Mouse (Mus musculus): ENCODE data around the gene Hoxa13.

Gene Hoxa13

DNA sequence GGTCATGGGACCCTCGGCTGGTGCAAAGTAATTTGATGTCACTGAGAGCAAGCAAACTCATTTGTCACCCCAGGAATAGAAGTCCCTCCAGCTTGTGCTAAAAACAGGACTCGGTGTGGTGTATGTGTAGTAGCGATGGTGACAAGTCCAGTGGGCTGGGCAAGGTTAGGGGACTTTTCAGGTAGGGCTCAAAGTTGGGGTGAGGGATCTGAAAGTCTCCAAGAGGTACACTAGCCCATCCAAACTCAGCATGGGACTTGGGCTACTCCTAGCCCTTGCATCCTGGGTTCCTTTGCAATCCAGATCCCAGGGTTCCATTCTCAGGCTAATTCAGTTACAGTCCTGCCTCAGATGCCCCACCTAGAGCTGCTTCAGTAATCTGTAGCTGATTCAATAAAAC, 8.1 kb upstream of the Hoxa13 start:
- DNase-seq, result peak; percentile 16

DNA sequence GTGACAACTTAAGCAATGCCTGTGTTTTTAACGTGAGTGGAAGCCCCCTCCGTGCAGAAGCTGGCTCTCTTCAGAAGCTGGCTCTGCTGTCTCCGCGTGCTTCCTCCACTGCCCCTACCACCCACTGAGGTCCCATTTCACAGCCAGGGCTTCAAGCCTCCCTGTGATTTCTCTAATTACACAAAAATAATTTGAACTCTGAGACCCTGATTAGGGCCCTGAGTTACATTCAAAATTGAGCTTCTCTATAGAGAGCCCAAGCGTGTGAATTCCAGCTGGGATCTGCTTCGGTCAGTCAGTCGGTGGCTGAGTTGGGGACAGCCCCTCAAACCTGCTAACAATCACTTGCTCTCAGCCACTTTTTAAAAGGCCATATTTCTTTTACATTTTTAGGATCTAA, 7.7 kb upstream of the Hoxa13 start:
- peak; percentile 31 for DNase-seq

DNA sequence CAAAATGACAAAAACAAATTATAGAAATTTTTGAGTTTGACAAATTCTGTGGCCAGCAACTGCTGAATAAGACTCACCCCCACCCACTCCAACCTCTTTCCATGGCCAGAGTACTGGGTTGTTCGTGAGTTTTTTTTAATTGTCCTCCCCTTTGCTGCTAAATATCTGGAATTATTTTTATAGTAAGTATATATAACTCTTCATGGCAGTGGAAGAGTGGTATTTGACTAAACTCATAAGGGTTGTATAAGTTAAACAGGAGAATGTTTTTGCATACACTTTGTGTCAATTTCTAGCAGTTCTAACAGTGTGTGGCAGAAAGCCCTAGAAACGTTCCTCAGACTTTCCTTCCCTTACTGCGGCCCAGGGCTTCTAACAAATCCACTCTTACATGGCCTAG, 7.0 kb upstream of the Hoxa13 start:
- DNase-seq, result peak; percentile 22

DNA sequence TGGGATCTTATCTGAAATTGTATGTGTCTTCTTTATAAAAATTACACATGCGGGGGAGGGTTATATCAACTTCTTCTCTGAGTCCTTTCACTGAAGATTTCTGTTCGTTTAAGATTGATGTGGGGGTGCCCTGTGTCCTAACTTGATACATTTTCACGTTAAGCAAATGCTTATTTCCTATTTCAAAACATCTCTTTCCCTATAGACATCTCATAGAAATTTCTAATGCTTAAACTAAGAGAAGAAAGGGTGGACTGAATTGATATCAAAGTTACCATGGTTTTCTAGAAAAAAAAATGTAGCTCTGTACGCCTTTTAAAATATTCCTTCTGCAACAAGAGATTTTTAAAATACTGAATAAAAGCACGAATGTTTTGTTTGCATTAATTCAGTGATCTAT, 6.5 kb upstream of the Hoxa13 start:
- DNase-seq, result peak; percentile 24

DNA sequence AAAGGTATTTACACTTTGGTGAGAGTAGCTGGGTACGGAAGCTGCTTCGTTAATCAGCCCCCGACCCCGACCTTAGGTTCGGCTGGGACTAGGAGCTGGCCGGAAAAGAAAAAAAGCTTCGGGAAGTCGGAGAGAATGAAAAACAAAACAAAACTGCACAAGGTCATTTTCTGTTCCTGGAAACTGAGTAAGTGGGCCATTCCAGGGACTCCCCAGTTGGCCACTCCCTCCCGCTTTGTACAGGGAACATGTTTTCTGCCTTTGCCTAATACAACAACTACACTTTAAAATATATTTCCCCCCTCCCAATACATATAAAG, 5.9 kb upstream of the Hoxa13 start:
- DNase-seq, result no peak

DNA sequence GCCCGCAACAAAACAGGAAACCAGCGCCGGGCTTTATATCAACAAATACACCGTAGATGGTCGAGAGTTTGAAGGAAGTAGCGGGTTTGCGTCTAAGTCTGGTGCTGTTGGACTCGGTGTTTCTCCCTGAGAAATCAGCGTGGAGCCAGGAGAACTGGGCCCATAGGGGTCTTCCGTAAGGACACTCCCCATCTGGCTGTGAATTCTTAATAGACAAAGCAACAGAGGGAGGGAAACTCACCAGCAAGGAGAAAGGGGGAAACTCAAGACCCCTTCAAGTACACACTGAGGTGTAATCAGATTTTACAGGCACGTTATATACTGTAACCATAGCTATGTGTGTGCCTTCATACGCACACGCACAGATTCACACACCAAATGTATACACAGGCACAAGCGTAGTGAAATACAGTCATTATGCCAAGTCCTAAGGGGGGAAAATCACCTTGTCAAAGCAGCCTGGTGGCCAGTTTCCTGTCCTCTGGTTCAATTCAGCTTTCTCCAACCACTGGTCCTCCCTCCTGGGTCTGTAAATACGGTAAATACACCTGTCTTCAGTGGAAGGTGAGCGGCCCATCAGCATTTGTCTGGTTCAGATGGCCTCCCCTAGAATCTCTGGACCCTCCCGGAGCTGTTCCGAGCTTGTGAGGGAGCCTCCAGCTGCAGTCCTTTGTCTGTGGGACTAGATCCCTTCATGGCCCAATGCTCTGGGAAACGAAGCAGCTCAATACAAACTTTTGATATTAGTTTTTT, 5.4 kb upstream of the Hoxa13 start:
- peak; percentile 53 for DNase-seq

DNA sequence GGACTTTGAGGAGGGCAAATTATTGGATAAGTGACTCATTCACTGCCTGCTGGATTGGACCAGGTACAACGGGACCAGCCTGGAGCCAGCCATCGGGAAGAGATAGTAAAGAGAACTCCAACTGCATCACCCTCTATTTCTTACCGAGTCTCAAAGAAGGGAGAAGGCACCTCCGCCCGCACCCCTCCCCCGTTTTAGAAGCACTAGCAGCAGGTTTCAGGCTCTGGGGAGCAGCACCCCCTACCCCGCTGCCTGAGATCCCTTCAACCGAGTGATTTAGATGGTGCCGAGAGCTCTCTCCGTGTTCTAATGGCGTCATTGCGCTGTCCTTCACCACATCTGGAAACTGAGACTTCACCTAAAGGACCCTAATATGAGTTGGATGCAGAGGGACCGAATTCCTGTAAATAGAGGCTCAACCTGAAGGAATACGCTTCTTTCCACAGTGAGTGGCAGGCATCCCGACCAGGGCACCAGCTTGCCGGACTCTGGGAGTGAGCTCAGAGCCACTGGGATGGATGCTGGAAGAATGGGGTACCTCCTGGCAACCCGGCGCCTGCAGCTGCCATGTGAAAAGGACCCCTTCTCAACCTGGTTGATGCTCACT, 4.7 kb upstream of the Hoxa13 start:
- peak; percentile 45 for DNase-seq

DNA sequence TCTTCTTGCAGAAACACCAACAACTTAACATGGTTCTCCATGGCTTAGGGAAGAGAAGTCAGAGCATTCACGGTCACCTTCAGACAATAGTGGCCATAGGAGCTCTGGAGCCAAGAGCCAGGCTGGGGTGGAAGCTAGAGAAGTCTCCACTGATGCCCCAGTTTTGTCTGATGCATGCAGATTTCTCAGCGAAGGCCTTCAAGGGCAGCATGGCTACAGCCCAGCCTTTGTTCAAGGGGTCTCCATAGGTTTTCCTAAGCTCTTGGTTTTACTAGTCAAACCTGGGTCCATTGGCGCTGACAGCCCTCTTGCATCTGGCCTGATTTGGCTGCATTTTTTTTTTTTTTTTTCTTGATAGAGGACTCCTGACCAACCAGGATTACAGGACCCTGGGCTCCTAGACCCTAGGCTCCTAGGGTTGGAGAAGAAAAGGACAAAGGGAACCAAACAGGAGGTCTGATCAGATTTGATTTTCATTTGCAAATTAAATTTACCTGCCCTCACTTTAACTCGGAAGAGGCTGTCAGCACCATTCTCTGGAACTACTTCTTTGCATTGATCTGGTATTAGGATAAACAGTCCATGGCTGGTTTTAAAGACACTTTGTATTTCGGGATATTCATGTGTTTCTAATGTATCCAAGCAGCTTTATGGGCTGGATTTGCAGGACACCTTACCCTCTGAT, 3.6 kb upstream of the Hoxa13 start:
- peak; percentile 27 for DNase-seq

DNA sequence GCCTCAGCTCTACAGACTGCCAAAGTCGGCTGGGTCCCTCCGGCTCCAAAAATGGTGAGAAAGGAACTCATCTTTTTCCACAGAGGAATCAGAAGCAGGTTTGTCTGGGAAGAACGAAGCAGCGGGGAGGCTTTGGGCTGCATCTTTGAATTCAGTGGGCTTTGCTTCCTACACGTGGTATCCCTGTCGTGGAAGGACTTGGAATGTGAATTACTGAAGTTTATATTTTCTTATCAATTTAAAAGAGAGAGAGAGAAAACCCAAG, 2.6 kb upstream of the Hoxa13 start:
- DNase-seq, result peak; percentile 47

DNA sequence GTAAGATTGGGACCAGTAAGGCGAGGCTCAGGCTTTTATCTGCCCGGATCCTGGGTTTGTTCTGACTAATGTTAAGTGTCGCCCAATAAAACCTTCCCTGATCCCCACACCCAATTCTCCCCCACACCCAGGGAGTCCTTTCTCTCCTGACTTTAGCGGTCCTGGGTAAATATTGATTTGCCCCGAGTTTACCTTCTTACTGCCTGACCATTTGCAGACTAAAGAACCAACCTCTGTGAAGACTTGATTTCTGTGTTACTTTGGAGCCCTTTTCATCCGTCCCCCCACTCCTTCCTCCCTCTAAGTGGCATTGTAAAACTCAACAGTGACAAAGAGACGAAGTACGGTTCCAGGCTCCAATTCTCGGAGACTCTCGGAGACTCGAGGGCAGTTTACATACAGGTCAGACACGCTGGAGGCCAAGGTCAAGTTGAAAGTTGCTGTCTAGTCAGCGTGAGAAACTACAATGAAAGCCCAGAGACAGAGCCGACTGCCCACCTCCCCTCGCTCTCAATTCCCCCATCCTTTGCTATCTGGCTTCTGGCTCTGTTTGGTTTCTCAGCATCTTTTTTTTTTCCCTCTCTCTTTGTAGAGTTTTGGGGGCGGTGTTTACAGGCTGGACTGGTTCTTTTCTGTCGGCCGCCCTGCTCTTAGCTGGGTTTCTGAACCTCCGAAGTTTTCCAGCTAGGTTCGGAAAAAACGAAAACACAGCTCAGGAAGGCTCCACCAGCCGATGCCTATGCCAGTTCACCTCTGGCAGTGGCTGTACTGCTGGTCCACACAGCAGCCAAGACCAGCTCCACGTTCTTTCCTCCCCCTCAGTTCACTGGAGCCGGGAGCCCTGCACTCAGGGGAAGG, 2.0 kb upstream of the Hoxa13 start:
- DNase-seq, result peak; percentile 38

DNA sequence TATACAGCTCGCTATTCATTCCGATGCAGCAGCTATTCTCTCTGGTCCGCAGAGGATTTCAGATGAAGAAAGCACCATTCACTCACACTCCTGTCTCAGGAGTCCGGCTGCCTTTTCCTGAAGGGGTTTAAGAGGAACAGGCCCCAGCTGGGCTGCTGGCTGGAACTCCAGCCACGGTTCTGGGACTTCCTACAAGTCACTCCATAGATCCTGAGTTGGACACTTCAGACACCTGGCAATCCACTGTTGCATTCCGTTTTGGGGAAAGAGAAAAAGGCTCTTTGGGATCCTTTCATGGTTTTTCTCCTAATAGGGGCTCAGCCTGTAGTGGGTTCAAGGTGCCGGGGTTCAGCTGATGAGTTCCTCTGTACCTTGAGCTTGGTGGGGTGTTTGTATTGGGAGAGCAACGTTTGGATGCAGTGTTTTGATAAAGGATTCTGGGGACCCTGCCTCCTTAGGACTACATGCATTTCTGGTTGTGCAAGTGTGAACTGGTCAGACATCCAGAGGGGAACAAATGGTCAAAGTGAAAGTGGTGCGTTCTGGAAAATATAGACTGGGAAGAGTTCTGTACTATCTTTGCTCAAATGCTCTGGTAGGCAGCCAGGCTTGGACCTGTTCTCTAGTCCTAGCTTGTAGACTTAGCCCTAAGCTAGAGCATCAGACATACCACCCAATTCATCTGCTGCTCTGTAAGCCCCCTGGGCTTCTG, 1.2 kb upstream of the Hoxa13 start:
- peak; percentile 42 for DNase-seq

DNA sequence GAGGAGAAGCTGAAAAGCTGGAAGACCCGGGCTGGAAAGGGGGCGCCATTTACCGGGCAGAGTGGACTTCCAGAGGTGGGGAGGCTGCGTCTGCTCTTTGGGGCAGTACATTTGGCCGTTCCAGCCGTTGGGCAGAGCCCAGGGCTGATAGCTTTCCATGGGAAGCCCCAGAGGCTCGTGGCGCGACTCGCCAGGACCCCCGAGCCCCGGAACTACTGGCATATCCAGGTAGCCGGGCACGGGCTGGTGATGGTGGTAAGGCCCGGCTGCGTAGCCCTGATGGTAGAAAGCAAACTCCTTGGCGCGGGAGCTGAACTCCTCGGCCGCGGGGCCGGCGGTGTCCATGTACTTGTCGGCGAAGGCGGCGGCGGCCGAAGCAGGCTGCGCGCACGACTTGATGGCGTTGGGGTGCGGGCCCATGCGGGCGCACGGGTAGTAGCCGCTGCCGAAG, 844 bp downstream of the Hoxa13 start:
- peak; percentile 63 for DNase-seq

DNA sequence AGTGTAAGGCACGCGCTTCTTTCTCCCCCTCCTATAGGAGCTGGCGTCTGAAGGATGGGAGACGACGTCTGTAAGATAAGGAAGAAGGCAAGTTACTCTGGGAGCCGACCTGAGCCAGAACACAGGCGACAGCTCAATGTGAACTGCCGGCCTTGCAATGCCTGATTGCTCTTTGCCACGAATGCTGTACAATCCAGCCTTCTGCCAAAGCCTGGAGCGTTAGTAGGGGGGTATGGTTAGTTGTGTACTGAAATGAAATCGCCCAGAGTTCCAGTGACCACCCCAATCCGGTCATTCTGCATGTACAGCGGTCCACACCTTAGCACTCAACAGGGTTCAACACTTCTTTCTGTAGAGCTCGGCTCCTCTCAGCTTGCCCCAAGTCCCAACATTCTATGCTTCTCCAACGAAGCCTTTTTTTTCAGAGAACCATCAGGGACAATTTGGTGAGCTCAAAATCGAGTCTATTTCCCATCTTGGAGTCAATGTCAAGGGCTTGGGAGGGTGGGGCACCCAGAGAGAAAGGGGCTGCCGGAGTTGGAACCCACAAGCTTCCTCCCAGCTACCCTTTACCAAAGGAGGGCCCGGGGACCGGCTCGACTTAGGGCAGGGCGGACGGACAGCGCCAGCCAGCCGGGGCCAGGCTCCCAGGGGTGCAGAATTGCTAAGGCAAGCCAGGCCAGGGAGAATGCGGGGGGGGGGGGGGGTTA, 1.4 kb downstream of the Hoxa13 start:
- no peak for DNase-seq

DNA sequence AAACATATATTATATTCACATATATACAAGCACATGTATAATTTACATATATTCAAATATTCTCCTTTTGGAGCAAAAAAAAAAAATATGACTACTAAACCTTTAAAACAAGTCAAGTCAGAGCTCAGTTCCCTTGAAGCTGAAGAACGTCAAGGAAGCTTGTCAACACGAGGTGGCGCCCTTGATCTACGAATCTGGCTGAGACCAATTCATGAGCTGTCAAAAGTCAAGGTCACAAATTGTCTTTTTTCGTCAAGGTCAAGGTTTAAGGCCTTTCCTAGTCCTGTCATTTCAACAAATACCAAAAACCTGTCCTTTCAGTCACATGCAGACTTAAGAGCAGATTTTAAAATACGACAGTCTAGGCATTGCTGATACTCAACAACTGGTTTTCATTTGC, 3.7 kb downstream of the Hoxa13 start:
- peak; percentile 91 for DNase-seq

DNA sequence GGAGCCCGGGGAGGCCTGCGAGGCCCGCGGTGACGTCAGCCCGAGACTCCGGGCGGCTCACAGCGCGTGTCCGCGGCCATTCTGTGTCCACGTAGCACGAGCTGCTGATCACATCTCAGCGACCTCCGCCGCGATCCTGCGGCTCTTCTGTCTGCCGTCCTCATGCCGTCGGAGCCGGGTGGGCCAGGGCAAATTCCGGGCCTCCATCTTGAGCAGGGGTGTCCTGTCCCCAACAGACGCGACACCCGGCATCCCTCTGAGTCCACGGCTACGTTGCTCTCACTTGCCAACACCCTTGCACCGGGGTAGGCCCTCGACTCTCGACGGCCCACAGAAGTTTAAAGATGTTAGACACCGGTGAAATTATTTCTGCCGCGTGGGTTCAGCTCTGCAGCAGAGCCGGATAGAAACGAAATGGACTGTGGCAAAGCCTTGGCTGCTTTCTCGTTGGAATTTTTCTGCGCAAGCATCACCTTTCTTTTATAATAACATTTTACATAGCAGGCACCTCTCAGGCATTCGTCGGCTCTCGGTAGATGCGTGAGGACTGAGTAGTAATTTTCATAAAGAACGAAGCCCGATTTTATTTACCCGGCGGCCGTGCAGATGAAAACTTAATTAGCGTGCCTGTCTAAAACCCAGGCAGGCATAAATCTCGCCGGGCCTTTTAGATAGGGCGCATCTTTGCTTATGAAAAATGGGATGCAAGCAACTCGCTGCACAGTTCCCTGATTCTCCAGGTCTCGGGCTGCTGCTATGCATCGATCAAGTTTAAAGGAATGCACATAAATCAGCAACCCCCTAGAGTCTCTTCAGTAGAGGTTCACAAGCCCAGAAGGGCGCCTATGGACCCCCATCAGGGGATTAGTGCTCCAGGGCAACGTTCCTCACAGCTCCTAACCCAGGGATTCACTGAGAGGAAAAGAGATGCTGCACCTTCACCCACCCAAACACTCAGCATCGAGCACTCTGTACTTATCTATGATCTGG, 6.9 kb downstream of the Hoxa13 start:
- DNase-seq, result no peak

DNA sequence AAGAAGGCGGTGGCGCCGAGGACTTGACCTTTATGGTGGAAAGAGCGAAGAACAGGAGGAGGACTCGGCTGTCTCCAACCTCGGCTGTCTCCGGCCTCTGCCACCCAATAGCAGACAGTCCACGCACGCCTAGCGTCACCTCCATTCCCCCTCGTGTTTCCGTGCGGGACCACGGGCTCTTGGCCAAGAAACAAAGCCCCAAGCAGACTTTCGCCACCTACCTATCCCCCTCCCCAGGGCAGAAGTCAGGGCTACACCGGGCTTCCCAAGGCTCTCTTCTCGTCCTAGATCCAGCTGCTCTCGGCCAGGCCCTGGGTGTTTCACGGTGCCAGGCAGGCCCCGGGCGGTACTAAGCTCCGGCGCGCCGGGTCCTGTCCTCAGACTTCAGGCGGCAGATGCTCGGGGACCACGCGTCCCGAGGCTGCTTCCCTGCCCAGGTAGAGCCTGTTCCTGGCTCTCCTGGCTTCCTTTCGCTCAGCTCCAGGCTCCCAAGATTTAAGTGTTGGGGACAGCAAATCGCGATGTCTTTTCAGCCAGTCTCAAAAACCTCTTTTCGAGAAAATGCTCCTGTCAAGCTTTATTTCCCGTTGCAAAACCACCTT, 7.8 kb downstream of the Hoxa13 start:
- DNase-seq, result no peak

DNA sequence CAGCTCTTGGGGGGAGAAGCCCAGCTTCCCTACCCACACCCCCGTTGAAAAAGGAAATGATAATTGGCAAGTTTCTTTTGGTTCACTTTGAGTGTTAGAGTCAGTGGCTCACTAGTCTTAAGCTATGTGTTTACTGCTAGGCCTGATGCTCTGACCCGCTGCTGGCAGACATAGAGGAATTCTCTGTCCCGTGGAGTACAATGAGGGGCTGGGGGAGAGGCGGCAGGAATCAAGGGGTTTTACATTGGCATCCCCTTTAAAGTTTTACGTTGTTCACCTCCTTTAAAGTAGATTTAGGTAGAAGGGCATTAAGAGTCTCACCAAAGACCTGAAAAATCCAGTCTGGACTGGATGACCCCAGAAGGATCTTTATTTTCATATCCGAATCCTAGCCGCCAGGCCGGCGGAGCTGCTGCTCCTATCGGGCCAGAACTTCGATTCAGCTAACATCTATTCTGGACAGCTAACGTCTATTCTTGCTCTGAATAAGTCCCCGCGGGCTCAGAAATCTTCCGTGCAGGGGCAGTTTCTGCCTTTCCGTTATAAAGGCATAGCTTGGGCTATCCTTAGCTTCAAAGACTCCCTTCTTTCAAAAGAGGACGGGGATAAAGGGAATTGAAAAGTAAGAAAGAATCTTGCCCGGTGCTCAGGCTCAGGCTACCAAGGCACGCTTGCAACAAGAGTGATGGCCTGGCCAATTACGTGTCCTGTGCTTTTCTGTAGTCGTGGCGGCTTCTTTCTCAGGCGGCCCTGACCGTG, 8.5 kb downstream of the Hoxa13 start:
- no peak for DNase-seq

DNA sequence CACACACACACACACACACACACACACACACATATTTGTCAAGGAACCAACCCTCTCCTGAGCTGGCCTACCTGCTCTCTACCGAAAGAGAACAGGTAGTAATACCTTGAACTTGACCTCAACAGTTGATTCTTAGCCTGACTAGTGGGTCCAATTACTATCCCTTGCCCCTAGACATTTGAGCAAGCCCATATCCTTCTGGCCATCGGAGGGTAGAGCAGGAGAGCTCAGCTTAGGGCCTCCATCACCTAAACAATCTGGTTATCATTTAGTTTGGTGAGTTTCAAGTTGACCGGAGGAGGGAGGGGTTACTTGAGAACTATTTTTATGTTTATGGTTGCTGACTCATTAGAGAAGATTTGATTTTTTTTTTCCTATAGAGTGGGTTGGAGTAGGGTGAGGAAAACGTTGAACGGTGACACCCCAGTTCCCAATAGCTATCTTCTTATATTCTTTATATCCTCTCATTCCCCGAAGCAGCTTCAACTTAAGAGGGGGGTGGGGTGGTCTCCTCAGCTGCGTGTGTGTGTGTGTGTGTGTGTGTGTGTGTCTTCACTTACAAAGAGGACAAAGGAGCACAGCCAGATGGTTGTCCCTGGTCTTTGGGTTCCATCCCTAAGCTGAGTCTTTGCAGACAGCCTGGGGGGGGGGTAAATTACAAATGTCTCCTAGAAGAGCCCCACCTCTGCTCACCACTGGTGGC, 9.4 kb downstream of the Hoxa13 start:
- DNase-seq, result no peak

DNA sequence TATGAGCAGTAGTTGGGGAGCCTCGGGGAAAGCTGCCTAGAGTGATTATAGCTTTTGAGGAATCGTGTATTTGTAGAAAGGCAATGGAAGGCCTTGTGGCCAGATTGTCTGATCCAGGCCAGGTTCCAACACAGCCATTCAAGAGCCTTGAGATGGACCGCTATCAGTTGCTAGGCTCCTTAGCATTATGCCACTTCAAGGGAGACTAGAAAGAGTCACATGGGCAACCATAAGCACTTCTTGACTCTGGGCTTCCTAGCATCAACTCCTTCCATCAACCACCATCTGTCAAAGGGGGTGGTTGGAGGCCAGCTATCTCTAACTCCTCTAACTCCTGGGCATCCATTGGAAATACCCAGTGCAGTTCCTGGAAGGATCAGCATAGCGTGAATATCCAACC, 10.9 kb downstream of the Hoxa13 start:
- no peak for DNase-seq
